Mouse (Mus musculus) embryo, embryonic 11.5 days (tissue): ENCODE results near the gene Ewsr1.

Experiments used
- DNase-seq: peaks from one replicate; pipeline ENCODE4 v3.0.0-alpha.2; 2012; ENCODE audit warnings: low read depth, low spot score

The Ewsr1 gene

GRCm38 (mm10) chr11:5059230-5059629, 39.8 kb downstream of the Ewsr1 start:
- no peak for DNase-seq

- no peak for DNase-seq
Observed at GRCm38 (mm10) chr11:5058783-5059182, 40.3 kb downstream of the Ewsr1 start.

- DNase-seq = no peak
Observed at GRCm38 (mm10) chr11:5057856-5058641, 41.0 kb downstream of the Ewsr1 start, which contains the start of gene Rasl10a. Gene Rasl10a, plus strand, starts transcription at chr11:5058128.

- no peak for DNase-seq
Observed at GRCm38 (mm10) chr11:5057541-5057855, 41.6 kb downstream of the Ewsr1 start.

DNA sequence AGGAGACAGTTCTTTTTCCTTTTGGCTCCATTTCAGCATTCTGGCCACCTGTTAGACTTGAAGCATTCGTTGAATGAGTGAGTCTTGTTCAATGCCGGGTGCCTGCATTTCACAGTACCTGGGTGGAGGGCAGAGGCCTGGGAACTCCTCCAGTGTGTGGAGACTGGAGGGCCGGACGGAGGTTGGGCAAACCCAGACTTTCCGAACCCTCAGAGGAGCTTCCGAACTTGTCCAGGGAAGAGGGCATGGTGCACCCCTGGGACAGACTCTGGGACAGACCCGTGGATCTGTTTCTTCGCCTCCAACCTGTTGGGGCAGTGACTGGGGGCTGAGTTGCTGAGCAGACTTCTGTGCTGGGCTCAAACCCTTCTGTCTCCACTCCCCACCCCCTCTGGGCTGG, 42.0 kb downstream of the Ewsr1 start:
- DNase-seq = no peak

DNA sequence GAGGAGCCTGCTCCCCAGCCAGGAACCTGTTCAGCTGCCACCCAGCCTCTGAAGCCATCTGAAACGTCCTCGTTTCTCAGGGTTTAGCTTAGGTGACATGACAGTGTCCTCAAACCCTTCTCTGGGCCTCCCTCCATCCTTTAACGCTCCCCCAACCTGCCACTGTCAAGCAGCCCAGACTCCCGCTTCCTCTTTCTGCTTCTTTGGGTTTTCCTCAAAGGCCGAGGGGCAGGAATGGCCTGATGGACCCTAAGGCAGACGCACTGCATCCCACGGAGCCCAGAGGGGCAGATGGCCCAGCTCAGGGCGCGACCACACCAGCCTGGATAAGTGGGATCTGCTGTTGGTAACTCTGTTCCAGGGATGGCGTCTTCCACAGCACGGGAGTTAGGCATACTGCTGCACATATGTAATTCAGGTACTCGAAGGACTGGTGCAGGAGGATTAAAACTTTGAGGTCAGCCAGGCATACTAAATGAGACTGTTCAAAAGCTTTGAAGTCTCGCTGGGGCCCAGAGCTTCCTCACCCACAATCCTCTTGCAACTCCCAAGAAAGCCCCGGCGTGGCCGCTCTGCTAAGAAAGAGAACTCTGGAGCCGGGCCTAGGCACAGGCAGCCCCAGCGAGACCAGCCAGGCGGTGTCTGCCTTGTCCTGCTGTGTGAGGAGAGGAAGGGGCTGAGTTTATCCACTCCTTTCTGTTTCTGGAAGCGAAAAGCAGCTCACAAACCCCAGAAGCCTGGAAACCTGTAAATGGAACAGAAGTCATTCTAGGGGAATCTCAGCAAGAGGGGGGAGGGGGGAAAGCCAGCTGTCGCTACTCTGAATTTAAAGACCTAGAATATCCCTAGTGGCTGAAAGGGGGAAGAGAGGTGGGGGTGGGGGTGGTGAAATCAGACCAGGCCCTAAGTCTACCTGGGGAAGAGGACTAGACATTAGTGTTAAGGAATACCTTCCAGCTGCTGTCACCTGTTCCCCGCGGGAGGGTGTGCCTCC, 42.8 kb downstream of the Ewsr1 start:
- DNase-seq = no peak

GRCm38 (mm10) chr11:5054874-5055273, 44.2 kb downstream of the Ewsr1 start:
- no peak for DNase-seq

- DNase-seq = no peak
Observed at GRCm38 (mm10) chr11:5054151-5054550, 44.9 kb downstream of the Ewsr1 start.

GRCm38 (mm10) chr11:5052200-5052854, 46.7 kb downstream of the Ewsr1 start:
- no peak for DNase-seq

DNA sequence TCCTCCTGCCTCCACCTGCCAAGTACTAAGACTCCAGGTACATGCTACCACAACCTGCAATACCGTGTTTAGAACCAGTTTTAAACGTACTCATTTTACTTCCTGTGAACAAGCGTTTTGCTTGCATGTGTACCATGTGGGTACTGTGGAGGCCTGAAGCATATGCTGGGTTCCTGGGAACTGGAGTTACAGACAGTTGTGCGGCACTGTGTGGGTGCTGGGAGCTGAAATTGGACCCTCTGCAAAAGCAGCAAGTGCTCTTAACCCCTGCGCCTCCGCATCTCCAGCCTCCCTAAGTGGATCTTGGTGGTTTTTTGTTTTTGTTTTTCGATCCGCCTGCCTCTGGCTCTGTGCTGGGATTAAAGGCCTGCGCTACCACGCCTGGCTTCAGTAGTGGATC, 47.4 kb downstream of the Ewsr1 start:
- no peak for DNase-seq

DNA sequence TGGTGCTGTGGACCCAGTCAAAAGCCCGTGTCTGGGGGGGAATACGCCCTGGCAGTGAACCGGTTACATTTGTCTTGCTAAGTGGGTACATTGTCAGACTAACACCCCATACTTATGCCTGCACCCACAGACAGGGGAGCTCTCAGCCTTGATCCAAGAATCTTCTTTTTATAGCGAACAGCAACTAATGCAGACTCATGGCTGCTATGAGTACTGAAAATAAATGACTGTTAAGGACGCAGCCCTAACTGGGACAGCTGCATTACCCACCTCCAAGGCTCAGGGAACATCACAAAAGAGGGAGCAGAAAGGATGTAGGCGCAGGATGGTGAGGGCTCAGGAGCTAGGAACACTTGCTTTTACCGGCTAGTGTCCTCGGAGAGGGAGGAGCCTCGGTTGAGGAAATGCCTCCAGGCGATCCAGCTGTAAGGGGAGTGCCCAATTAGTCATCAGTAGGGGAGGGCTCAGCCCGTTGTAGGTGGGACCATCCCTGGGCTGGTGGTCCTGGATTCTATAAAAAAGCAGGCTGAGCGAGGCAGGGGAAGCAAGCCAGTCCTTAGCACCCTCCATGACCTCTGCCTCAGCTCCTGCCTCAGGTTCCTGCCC, 52.6 kb downstream of the Ewsr1 start:
- DNase-seq = no peak

DNA sequence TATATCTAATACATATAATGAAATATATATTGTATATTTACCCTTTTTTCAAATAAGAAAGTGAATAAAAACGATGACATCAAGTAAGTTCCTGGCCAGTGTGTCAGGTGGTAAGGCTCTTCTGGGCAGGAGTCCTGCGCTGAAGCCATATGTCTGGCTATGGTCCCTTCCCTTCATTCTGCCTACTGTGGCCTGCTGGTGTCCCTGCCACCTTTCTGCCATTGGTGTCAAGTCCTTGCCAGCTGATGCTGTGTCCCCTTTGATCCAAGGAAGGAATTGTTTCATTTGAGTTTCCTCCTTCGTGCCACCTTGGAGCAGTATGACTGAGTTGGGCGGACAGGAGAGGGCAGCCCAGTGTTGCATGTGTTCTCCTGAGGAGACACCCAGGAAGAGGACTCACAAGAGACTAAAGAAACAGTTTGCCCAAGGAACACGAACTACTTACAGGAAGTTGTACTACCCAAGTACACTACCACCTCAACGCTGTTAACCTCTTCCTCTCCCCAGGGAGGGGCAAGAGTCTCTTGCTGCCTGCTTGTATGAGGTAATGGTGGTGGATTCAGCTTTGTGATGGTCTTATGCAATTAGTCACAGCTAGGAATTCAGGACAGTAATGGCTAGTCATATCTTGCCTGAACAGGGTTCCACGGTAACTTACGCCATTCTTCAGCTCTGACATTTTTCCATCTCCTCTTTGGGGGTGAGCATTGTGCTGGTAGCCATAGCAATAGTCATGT, 56.3 kb downstream of the Ewsr1 start:
- DNase-seq = no peak

- no peak for DNase-seq
Observed at GRCm38 (mm10) chr11:5041144-5041780, 57.8 kb downstream of the Ewsr1 start.

DNA sequence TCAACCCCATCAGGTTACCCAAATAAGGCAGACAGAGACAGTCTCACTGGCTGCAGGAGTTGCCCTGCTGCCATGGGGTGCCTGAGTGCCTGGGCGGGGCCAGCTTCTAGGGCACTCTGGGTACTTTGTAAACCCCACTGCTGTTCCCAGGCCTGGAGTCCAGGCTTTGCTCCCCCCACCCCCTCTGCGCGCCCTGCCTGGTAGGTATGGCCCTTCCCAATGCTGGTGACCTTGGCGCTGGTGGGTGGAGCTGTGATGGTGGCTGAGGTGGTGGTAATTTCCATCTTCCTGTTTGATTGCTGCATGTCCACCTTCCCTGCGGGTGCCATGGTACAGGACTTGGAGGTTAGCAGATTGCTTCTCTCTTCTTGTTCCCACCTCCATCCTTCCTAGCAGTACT, 58.5 kb downstream of the Ewsr1 start:
- DNase-seq = no peak

DNA sequence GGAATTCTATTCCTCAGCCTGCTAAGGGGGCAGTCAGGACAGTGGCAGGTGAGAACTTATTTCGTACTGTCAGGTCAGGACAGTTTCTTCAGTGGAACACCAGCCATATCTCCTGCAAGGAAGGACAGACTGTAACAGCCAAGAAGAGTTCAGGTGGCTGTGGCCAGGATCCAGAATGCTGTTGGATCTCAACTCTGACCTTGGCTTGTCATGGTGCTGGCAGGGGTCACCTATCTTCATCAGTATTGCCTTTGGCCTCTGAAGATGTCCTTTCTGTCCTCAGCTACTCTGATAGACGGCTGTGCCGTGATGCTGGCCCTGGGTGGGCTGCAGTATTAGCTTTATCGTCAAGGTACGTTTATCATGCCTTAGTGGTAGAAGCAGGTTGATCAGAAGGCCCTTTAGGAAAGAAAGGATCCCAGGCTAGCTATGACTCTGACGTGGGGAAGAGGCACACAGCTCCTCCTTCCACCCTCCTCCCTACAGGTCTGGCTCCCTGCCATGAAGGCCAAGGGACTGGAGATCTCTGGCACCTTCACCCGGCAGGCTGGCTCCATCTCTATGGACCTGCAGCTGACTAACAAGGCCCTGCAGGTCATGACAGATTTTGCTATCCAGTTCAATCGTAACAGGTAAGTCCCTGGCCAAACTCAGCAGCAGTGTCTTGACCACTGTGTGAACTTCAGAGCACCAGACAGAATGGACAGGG, 61.8 kb downstream of the Ewsr1 start:
- DNase-seq = no peak

DNA sequence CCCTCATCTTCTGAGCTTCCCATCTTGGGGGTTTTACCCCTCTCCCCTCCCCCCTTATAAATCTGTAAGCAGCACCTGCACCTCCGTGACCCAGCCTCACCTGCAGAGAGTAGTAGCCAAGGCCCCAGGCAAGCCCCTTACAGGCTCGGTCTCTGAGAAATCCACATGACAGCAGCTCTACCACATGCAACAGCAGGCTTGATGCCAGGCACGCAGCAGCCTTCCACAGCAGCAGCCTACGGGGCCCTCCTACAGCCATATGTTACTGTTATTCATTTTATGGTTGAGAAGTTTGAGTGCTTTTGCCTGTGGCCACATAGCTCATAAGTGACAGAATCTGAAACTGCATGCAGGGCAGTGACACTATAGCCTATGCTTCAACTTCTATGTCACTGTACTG, 63.6 kb downstream of the Ewsr1 start:
- DNase-seq = no peak

GRCm38 (mm10) chr11:5033136-5033535, 65.9 kb downstream of the Ewsr1 start:
- DNase-seq = no peak

DNA sequence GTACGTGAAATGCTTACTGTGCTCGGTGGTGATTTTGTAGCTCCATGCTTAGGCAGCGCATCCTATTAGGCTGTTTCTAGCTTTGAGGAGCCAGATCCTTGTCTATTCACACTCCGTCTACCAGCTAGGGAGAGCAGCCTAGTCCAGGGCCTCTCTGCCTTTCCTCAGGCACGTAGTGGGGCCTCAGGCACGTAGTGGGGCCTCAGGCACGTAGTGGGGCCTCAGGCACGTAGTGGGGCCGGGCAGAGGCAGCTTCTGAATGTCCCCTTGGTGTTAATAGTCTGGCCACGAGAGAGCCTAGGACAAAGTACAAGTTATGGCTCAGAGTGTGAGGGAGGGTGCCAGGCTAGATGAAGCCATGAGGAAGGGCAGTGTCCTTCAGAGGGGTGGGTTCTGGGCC, 66.4 kb downstream of the Ewsr1 start:
- DNase-seq = no peak

GRCm38 (mm10) chr11:5028228-5028627, 70.8 kb downstream of the Ewsr1 start:
- DNase-seq = no peak

DNA sequence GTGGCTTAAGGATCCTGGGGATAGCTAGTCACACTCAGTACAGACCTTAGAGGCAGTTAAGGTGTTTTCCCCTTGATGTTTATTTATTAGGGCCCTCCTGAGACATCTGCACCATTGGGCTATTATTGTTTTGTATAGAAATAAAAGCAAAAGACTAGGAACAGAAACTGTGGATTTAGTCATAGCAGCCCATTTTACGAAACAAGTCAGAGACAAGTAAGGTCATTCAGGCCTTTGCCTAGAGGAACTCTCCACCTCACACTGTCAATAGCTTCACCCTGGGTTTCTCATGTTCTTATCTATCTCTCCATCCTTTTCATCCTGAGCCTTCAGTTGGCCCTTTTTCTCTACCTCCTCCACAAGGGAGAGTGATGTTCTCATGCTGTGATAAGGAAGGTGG, 74.0 kb downstream of the Ewsr1 start:
- DNase-seq = no peak
